Mouse (Mus musculus): ENCODE data around the gene Pcnp.
A peak's percentile ranks its signal among the peaks of the same experiment; 100 is the strongest.

DNA sequence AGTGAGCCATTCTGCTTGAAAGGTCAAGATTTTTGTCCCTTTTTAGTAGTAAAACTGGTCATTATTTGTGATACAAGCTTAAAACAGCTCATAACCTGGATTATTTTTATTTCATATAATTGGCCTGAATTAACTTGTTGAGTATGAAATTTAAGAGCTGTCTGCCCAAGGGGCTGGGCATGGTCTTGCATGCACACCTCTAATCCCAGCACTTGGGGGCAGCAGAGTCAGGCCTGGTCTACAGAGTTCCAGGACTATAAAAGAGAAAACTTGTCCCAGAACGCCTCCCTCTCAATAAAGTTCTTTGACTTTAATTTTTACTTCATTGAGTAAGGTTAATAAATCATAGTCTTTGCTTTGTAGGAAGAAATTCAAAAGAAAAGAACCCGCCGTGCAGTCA lies 60.4 kb downstream of the Pcnp start:
- TF ChIP-seq EP300 (IDR thresholded peaks at IDR 0.05; ENCODE audit: low read depth) (no peak), CTCF (IDR thresholded peaks at IDR 0.05; ENCODE audit: low read depth) (peak; percentile 71)

Measured in liver, postnatal 0 days (tissue).